Mouse (Mus musculus) right cerebral cortex, postnatal 25 days (tissue): Measurements from ENCODE around the gene Obscn.

ENCODE experiments used
- DNase-seq: peaks from one replicate; pipeline ENCODE4 v3.0.0; 2022

Obscn gene

DNA sequence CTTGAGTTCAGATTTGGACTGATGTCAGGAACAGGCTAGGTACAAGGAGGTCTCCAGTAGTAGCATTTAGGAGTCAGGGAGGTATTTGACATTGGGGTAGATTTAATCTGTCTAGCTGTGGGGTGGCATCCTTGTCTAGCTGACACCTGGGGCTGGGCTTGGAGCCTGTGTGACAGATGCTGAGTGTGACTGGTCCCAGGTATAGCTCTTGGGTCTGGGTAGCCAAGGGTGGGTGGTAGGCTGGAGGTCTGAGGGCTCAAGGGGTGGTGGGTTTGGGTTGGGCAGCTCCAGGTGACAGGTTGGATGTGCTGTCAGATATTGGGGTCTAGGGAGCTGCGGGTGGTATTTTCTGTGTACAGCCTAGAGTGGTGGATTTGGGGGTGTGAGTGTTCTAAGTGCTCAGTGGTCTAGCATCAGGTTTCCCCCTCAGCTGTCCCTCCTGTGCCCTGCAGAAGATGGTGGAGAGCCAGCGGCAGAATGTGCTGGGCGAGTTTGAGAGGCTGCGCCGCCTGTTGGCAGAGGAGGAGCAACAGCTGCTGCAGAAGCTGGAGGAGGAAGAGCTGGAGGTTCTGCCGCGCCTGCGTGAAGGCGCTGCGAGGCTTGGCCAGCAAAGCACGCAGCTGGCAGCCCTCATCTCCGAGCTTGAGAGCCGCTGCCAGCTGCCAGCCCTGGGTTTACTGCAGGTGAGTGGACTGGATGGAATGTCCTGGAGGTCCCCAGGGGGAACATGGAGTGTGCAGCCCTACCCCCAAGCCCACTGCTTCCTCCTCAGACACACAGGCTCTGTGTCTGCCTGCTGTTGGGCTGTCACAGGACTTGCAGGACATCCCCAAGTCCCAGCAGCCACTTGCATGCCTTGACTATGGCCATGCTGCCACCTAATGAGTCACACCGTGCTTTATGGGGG lies 154.4 kb downstream of the Obscn start:
- peak; percentile 74 for DNase-seq

DNA sequence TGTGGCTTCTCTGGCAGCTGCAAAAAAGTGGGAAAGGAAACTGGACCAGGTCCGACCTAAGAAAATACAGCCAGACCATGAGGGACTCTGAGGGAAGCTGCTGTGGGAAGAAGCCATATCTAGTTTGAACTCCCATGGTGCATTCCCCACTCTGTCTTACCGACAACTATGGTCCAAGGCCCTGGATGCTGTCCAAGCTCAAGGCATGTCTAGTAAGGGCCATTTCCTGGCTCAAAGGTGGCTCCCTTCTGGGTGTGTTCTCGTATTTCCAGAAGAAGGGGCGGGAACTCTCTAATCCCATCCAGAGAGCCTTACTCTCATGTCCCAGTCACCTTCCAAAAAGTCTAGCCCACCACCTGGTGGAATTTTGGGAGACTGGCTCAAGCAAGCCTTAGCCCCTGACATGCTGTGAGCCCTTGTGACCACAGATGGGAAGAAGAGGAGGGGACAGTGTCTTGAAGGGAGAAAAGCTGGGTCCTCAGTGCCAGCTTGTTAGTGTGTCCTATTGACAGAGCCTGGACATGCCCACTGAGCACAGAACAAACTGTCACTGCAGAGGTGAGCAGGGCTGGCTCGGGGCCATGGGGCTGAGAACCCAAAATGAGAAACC lies 155.7 kb downstream of the Obscn start:
- no peak for DNase-seq

DNA sequence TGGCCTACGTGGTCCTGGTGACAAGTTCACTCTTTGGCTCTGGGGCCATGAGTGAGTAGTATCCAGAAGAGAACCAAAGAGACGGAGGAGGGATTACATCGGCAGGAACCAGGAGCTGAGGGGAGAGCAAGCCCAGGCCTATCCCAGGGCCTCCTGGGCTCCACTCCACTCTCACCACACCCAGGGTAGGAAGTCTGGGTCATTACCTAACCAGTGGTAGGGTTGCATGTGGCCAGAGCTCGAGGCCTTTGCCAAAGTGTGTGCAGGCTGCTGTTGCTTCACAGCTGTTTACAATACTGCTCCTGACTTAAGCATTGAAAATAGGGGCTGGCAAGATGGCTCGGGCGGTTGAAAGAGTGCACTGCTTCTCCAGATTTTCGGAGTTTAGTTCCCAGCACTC lies 156.5 kb downstream of the Obscn start:
- DNase-seq: no peak

DNA sequence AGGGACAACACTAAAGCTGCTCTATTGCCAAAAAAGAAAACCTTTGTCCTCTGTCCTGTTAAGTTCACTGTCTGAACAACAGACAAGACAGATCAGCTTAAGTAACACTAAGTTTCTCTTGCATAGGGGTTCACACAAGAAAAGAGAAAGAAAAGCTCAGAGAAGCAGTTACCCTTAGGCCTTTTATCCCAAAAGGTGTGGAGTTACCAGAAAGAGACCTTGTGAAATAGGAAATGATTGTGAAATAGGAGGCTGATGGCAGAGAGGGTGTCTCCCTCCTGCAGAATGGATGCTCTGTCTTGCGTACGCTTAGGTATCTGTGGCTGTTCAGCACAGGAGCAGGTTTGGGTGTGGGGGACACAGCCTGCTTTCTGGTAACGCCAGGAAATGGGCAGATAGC lies 157.0 kb downstream of the Obscn start:
- DNase-seq: no peak

DNA sequence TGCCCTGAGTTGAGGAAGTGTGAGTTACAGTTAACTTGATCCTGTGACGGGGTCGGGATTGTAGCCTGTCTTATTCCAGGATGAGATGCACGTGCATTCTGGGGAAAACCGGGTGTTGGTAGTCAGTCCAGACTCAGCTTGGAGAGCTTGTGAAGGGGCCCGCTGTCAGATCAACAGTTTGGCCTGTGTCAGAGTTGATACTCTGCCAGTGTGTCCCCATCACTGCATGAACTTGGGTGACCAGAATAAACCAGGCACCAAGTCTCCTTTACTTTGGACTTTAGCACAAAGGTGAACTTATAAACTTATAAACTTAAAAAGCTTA lies 157.5 kb downstream of the Obscn start:
- DNase-seq: no peak

DNA sequence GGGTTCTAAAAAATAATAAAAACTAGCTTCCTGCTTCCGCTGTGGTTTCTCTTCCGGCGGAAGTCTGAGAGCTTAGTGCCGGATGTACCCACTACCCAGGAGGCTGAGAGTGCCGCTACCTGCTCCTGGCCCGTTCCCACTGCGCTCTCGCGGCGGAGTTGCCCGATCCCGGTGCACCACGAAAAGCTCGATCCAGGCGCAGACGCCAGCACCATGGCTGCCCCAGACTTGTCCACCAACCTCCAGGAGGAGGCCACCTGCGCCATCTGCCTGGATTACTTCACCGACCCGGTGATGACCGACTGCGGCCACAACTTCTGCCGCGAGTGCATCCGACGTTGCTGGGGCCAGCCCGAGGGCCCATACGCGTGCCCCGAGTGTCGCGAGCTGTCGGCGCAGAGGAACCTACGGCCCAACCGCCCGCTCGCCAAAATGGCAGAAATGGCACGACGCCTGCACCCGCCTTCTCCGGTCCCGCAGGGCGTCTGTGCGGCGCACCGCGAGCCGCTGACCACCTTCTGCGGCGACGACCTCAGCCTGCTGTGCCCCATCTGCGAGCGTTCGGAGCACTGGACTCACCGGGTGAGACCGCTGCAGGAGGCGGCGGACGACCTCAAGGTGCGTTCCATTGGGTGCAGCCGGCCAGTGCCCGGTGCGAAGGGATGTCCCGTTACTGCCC lies 158.0 kb downstream of the Obscn start, which contains the start of gene Trim11:
Gene Trim11, plus strand, starts transcription at position 67 of the 679 bp plus-strand sequence.
- DNase-seq: peak; percentile 56

DNA sequence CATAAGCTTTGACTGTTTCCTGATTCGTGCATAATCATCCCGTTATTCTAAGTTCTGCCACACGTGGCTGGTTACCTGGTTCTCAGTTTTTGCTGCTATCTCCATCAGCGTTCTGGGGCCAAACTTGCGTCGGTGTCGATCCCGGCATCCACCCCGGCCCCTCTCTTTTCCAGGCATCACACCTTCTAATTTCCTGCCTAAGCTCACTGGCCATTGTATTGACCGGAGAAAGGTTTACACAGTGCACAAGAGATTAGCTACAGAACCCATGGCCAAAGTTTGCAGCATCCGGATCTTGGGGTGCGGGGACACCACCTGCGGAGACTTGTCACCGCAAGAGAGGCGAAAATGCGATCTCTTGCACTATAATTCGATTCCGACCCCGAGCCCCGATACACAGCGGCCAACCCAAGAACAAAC lies 158.6 kb downstream of the Obscn start:
- DNase-seq: no peak

DNA sequence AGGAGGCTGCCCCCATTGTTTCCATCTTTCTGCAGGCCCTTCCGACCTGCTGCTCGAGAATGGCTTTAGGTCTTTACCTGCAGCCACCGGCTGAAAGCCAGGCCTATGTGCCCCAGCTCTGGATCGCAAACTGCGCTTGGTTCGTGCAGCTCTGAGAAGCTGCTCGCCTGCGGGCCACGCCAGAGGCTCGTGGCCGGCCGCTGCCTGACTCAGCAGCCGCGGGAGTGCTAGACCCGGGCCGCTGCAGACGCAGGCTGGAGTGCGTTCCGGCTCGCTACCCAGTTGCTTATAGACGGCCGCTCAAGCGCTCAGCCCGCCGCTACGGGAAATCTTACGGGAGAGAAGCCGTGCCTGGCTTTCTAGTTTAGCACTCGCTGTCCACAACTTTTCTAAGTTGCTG lies 159.1 kb downstream of the Obscn start:
- no peak for DNase-seq

DNA sequence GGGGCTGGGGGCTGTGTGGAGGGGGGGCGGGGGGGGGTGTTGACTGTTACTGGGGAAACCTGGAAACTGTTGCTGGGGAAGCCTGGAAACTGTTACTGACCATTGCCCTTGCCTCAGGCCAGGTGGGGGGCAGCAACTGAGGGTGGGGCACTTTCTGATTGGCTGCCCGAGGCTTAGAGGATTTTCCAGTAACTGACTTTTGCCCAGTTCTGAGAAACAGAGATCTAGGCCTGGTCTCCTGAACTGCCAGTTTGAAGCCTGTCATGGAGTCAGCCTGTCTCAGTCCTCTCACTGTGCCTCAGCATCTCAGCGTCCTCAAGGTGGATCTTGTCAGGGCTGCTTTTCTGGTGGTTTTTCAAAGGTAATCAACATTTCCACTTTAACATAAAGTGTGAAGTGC lies 161.8 kb downstream of the Obscn start:
- no peak for DNase-seq

DNA sequence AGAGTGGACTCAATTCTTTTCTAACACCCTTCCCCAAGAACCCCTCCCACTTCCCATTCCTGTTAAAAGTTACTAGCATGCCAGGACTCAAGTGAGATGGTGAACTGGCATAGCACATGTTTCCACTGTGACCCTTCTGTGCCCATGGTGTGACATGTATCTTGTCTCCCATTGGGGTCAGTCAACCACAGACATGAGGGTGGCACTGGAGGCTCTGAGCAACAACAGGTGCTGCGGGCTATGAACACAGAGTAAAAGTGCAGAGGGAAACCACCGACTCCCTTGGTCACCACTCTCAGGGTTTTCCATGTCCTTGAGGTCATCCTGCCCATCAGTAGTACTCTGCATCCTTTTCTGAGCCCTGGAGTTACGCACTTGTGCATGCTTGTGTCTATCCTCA lies 164.4 kb downstream of the Obscn start:
- no peak for DNase-seq

DNA sequence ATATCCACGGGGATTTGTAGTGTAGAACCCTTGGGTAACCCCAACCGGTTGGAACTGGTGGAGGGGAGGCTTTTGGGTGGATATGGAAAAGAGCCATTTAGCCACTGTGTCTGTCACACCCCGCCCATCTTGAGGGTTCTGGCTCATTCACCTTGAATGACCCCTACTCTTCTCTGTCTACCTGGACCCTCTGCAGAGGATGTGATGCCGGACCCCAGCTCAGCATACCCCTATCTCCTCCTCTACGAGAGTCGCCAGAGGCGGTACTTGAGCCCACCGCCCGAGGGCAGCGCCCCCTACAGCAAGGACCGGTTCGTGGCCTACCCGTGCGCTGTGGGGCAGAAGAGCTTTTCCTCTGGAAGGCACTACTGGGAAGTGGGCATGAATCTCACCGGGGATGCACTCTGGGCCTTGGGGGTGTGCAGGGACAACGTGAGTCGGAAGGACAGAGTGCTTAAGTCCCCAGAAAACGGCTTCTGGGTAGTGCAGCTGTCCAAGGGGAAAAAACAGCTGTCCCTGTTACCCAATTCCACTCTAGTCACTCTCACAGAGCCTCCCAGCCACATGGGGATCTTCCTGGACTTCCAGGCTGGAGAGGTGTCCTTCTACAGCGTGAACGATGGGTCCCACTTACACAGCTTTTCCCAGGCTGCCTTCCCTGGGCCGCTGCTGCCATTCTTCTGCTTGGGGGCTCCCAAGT lies 165.2 kb downstream of the Obscn start:
- no peak for DNase-seq

DNA sequence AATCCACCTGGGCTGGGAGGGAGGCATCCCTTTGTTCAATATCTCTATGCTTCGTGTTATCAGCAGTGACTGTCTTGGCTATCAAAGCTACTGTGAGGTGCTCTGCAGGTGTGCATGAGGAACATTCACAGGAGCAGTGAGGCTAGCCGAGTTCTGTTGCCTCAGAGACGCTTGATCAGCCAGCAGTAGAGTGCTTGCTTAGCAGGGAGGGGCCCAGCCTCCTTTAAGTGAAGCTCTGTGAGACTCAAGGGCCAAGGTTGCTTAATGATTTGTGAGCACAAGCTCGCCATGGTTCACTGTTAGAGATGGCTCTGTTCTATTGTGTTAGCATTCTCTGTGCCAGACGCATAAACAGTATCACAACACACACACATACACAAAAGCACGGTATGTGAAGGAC lies 166.5 kb downstream of the Obscn start:
- no peak for DNase-seq

DNA sequence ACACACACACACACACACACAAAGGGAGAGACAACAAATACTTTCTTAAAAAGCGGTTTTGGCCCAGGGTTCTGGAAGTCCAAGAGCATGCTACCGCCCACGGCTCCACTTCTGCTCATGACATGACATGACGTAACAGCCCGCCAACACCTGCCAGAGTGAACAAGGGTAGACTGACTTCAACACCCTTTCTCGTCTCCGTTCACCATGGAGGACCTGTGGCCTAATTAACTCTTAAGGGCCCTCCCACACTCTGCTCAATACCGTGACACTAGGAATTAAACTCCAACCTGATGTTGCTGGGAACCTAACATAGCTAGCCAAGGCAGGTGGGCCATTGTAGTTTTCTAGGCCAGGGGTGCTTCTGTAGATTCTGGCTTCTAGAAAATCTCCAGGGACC lies 167.2 kb downstream of the Obscn start:
- DNase-seq: no peak

DNA sequence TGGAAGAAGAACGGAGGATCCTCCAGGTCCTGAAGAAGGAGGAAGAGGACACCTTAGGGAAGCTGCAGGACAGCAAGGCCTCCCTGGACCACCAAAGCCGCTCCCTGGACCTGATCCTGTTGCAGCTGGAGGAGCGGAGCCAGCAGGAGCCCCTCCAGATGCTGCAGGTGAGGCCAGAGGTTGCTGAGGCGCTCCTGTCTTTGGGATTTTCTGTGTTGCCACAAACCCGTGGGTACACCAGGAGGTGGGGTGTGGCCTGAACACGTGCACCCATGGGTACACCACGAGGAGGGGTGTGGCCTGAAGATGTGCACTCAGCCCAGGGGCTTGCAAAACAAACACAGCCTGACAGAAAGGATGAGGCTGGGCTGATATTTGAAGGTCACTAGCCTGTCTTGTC lies 167.7 kb downstream of the Obscn start:
- DNase-seq: no peak

DNA sequence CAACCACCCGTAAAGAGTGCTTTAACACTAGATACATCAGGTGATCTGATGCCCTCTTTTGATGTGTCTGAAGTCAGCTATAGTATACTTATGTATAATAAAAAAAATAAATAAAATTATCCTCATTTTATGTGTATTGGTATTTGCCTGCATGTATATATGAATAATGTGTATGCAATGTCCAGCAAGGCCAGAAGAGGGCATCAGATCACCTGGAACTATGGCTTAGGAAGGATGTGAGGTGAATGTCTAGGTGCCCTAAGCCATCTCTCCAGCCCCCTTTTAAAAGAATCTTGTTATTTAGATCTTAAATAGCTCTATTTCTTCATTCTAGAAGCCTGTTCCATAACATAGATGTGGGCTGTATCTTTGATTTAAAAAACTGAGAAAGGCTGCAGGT lies 168.9 kb downstream of the Obscn start:
- DNase-seq: no peak

DNA sequence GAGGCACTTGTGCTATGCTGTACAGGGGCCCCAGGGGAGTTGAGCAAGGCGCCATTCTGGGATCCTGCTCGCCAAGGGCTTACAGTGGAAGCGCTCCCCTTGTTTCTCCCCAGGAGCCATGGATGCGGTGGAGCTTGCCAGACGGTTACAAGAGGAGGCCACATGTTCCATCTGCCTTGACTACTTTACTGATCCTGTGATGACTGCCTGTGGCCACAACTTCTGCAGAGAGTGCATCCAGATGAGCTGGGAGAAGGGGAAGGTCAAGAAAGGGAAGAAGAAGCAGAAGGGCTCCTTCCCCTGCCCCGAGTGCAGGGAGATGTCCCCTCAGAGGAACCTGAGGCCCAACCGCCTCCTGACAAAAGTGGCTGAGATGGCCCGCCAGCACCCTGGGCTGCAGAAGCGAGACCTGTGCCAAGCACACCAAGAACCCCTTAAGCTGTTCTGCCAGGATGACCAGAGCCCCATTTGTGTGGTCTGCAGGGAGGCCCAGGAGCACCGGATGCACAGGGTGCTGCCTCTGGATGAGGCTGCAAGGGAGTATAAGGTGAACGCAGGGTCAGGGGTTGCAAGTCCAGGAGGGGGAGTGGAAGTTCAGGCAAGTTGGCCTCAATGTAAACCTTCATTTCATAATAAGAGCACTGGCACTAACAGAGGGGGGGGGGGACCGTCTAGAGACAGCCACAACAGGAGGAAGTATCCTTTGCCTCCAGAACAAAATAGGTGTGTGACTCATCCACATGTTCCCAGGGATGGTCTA lies 171.0 kb downstream of the Obscn start:
- no peak for DNase-seq

DNA sequence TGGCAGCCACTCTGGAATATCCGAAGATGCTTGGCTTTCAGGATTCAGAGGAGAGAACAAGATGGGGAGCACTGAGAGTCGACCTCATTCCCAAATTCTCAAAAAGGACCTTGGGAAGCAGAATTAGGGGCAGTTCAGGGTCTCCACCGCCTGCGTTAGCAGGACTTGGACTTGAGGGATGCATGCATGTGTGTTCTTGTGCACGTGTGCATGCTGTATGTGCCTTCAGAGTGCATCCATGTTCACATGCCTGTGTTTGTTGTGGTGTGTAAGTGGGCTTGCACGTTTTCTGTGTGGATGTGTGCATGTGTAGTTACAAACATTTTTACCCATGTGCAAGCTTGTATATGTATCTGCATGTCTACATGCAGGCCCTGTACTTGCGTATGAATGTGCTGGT lies 172.0 kb downstream of the Obscn start:
- DNase-seq: no peak

DNA sequence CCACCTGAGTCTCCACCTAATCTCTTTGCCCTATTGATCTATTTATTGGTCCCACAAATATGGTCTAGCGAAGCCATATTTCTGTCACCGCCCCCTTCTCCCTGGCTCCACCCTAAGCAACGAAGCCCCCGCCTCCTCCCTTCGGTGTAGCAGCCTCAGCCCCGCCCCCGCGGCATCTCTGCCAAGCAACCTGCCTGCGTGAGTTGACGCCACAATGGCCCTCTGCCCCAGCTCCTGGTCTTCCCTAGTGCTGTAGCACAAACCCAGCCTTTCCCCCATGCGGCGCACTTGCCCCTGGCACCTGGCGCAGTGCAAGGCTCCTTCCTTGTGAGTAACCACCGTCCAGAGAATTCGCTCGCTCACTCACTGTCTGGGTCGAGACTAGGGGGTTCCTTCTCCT lies 172.7 kb downstream of the Obscn start:
- DNase-seq: no peak

DNA sequence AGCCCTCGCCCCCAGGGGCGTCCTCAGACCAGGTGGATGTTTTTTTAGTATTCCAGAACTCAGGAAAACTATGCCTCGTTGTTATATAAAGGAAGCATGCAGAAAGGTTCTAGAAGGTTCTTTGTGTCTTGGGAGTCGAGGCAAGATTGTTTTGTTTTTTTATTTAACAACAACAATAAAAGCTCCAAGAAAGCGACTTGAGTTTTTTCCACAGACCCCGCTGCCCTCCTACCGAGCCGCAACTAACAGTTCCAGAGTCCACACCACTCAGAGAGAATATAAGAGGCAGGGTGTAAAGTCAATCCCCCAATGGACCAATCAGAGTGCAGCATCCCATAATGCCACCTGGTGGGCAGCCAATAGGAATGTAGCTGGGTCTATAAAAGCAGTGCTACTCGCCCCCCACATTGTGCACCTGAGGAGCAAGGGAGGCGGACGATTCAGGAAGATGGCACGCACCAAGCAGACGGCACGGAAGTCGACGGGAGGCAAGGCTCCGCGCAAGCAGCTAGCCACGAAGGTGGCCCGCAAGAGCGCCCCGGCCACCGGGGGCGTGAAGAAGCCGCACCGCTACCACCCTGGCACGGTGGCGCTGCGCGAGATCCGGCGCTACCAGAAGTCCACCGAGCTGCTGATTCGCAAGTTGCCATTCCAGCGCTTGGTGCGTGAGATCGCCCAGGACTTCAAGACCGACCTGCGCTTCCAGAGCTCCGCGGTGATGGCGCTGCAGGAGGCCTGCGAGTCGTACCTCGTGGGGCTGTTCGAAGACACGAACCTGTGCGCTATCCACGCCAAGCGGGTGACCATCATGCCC lies 174.6 kb downstream of the Obscn start:
- DNase-seq: no peak

DNA sequence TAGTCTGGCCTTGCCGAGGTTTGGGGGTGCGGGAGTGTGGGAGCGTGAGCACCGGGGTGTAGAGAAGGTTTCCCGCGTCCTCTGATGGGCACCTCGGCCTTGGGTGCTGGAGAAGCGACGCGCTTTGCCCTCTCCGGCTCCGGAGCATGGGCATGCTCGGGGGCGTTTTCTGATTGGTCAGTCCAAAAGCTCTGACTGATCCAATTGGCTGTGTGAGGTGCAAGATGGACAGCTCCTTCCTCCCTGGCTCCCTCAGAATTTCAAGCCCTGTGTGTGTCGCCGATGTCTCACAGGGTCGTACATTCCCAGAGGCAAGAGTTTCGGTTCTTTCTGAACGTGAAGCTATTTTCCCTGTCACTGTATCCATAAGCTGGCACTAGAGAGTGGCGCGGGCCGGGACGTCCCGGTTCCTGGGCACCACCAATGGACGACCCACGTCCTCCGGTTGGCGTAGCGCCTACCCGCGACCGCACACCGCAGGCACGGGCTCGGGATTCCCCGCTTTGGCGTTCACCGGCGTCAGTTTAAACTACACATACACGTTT lies 176.2 kb downstream of the Obscn start:
- DNase-seq: peak; percentile 77

DNA sequence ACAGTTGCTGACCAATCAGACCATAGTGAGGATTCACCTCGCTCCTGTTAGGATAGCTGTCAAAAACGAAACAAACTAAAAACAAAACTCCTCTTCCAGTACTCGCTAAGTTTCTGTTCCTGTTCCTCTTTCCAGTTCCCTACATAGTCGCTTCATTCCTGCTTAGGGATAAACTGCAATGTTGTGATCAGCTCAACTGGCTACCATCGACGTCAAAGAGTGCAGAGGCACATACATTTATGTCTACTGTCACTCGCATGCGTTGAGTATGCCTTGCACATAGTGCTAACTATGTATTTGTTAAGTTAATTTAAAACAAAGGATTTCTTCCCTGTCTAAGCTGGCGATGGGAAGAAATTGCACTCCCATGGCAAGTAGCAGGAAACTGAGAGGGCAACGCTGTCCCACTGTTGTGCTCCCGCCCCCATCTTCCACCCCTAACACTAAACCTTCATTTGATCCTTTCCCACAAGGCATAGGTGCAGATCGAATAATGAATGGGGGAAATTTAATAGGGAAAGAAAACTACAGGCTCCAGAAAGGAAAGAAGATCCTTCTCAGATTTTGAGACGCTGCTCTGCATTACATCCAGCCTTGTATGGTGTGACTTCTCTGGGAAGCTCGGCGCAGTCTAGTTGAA lies 176.9 kb downstream of the Obscn start:
- no peak for DNase-seq
